Mouse (Mus musculus): Measurements from ENCODE around the gene Ccdc33. TPM values are rescaled to one million over a fixed set of nuclear protein-coding genes. Genes with fewer than 3 reads are reported as not detected.

Gene Ccdc33
- polyA plus RNA-seq, 1 experiment from 2014 or later = 0.17 TPM

DNA sequence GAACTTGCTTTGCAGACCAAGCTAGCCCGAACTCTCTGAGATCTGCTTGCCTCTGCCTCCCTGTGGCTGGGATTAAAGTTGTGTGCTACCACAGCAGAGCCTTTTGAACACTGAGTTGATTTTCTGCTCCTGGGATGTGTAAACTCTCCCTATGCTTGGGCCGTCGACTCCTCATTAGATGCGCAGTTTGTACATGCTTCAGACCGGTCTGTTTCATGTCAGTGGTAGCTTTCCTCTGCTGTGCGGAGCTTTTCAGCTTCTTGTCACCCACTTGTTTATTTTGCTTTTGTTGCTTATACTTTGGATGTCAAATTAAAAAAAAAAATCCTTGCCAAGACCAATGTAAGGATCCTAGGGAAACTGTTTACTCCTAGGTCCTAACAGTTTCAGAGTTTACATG is 22.6 kb downstream of the Ccdc33 start:
- DNase-seq (ENCODE audit: low spot score) (no peak), ATAC-seq (ENCODE audit: insufficient number of reproducible peaks, low FRiP score, low TSS enrichment, low read depth) (no peak)
- WGBS = 82% methylated on average over 6 of the region's 6 CpGs
- no peaks in the 10 kb centered on the region for H3K36me3 ChIP-seq (ENCODE audit: control insufficient read depth, insufficient read depth, low read length)
- H3K9me3 ChIP-seq (ENCODE audit: control insufficient read depth, low read length) = no peaks in the 10 kb centered on the region
- no peak overlapping the region for H3K4me2 ChIP-seq (ENCODE audit: low read depth, severe bottlenecking)
- no peak overlapping the region for H3K9ac ChIP-seq (ENCODE audit: low read length)
- no peaks in the 10 kb centered on the region for H3K27me3 ChIP-seq (ENCODE audit: control insufficient read depth, insufficient read depth, low read length)
- H3K4me3 ChIP-seq (ENCODE audit: low read depth, low read length) = no peak overlapping the region
- H3K27ac ChIP-seq (replicated peaks; ENCODE audit: low read depth, low read length) = no peak overlapping the region
- peaks cover 28% of the 10 kb centered on the region for H3K4me1 ChIP-seq (ENCODE audit: control insufficient read depth, insufficient read depth, low read length)

DNA sequence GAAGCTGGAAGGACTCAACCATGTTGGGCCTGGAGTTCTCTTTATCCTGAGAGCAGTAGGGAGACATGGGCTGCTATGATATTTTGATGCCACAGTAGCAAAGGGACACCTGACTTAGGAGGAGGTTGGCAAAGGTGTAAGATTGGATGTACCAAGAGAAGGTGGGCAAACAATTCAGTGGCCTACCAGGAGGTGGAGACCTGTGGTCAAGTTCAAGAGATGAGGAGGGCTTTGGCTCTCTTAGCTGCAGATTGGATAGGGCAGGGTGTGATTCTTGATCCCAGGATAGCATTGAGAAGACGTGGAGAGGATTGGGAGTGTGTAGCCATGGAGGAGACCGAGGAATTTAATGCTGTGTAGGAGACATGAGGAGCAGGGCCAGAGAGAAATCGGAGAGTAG is 24.8 kb downstream of the Ccdc33 start:
- DNase-seq (ENCODE audit: low spot score) (no peak), ATAC-seq (ENCODE audit: insufficient number of reproducible peaks, low FRiP score, low TSS enrichment, low read depth) (no peak)
- WGBS = 69% methylated on average over 3 of the region's 3 CpGs
- no peak overlapping the region for H3K4me3 ChIP-seq (ENCODE audit: low read depth, low read length)
- H3K36me3 ChIP-seq (ENCODE audit: control insufficient read depth, insufficient read depth, low read length) = no peaks in the 10 kb centered on the region
- H3K27ac ChIP-seq (replicated peaks; ENCODE audit: low read depth, low read length) = no peak overlapping the region
- no peak overlapping the region for H3K4me2 ChIP-seq (ENCODE audit: low read depth, severe bottlenecking)
- H3K4me1 ChIP-seq (ENCODE audit: control insufficient read depth, insufficient read depth, low read length) = peaks cover 22% of the 10 kb centered on the region
- no peaks in the 10 kb centered on the region for H3K27me3 ChIP-seq (ENCODE audit: control insufficient read depth, insufficient read depth, low read length)
- H3K9ac ChIP-seq (ENCODE audit: low read length) = no peak overlapping the region
- H3K9me3 ChIP-seq (ENCODE audit: control insufficient read depth, low read length) = no peaks in the 10 kb centered on the region

DNA sequence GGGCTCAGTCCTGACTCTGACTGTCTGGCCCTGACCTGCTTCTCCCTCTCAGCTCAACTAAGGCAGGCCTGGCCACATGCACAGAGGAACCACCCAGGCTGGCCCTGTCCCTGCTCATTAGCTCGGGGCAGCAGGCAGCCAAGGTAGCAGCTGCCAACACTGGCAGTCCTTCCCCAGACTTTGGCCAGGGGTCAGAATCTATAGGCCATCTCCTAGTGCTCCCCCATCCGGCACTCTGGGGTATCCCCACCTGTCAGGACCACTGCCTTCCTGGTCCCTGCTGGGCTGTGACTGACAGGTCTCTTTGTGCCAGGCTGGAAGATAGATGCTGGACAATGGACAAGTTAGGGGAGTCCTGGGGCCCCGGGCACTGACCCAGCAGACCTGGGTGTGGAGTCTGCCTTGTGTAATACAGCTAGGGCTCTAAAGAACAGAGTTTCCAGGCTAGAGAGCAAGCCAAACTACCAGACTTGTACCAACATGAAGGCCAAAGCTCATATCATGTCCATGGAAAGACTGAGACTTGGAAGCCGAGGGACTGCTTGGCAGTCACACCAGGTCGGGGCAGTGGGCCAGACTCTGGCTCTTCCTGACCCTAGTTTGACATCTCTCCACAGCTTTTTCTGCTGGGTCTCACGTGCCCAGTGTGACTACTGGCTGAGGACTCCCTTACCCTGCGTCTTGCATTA is 25.9 kb downstream of the Ccdc33 start:
- no peak overlapping the region for H3K27ac ChIP-seq (replicated peaks; ENCODE audit: low read depth, low read length)
- no peak overlapping the region for H3K9ac ChIP-seq (ENCODE audit: low read length)
- H3K4me1 ChIP-seq (ENCODE audit: control insufficient read depth, insufficient read depth, low read length) = peaks cover 25% of the 10 kb centered on the region
- DNase-seq (ENCODE audit: low spot score) = no peak
- no peaks in the 10 kb centered on the region for H3K9me3 ChIP-seq (ENCODE audit: control insufficient read depth, low read length)
- H3K4me2 ChIP-seq (ENCODE audit: low read depth, severe bottlenecking) = no peak overlapping the region
- 76% methylated on average over 7 of the region's 7 CpGs for WGBS
- H3K27me3 ChIP-seq (ENCODE audit: control insufficient read depth, insufficient read depth, low read length) = no peaks in the 10 kb centered on the region
- ATAC-seq (ENCODE audit: insufficient number of reproducible peaks, low FRiP score, low TSS enrichment, low read depth) = no peak
- no peak overlapping the region for H3K4me3 ChIP-seq (ENCODE audit: low read depth, low read length)
- no peaks in the 10 kb centered on the region for H3K36me3 ChIP-seq (ENCODE audit: control insufficient read depth, insufficient read depth, low read length)

DNA sequence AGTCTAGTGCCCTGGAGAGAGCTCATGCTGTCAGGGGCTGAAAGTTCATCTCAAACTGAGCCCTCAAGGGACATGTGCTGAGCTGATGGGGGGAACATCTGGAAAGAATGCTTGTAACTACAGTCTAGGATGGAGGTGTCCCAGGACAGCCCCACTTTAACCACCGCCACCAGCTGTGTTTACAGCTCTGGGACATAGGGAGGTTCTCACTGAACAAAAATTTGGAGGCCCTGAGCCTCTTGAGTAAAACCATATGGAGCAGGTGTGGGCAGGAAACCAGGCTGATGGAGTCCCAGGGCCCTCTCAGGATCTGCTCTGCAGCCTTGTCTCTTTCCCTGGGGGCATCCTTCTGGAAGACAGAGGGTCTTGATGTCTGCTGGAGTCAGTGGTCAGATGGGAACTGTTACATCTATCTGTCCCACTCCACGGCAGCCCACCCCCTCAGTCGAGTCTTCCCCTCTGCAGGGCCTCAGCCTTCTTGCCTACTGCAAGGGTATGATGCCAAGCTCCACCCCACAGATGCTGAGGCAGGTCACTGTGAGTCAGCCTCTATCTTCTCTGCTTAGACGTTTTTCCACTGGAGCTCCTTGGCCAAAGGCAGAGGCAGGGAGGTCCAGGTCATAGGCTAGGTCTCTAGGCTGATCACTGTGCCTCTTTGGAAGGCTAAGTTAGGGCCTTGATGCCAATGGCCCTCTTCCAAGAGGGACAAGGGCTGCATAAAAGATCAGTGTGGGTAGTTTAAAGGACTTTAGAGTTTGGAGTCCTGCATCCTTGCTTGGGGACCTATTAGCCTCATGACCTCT is 26.8 kb downstream of the Ccdc33 start:
- Histone ChIP-seq H3K9me3 (ENCODE audit: control insufficient read depth, low read length) (no peaks in the 10 kb centered on the region), H3K27me3 (ENCODE audit: control insufficient read depth, insufficient read depth, low read length) (no peaks in the 10 kb centered on the region), H3K4me1 (ENCODE audit: control insufficient read depth, insufficient read depth, low read length) (peaks cover 23% of the 10 kb centered on the region), H3K27ac (replicated peaks; ENCODE audit: low read depth, low read length) (peak overlapping the region; percentile 25; the same call in 1 of the 2 replicates), H3K36me3 (ENCODE audit: control insufficient read depth, insufficient read depth, low read length) (no peaks in the 10 kb centered on the region), H3K9ac (ENCODE audit: low read length) (no peak overlapping the region), H3K4me3 (ENCODE audit: low read depth, low read length) (no peak overlapping the region), H3K4me2 (ENCODE audit: low read depth, severe bottlenecking) (no peak overlapping the region)
- ATAC-seq (ENCODE audit: insufficient number of reproducible peaks, low FRiP score, low TSS enrichment, low read depth) (no peak; the same call in 1 of the 2 replicates), DNase-seq (ENCODE audit: low spot score) (peak; percentile 70)
- 37% methylated on average over 4 of the region's 4 CpGs for WGBS

DNA sequence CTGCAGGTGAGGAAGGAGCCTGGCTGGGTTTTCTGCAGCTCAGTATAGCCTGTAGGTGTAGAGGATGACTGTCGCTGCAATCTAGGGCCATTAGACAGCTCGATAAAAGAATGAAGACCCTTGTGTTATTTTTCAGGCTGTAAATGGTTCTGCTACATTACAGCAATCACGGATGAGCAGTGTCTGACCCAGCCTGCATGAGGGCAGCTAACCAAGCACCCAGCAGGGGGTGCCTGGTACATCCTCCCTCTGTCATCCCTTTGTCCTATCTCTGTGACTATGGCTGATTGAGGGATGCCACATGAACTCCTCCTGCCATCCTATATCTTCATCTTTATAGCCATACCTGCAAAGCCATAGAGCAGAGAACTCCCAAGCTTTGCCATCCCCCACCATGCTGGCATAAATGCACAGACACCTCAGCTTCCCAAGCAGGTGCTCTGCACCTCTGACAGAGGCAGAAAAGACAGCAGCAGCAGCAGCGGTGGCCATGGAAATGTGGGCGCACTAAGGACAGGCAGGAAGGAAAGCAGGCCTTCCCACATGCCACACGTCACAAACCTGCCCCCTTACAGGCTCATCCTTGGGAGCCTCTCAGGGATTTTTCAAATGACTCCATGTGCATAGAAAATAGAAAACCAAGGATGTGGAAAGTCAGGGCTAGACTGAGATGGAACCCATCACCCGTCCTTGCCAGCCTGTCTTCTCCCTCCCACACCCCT is 31.2 kb downstream of the Ccdc33 start:
- H3K4me2 ChIP-seq (ENCODE audit: low read depth, severe bottlenecking) = no peak overlapping the region
- H3K4me3 ChIP-seq (ENCODE audit: low read depth, low read length) = no peak overlapping the region
- H3K4me1 ChIP-seq (ENCODE audit: control insufficient read depth, insufficient read depth, low read length) = peaks cover 42% of the 10 kb centered on the region
- H3K9me3 ChIP-seq (ENCODE audit: control insufficient read depth, low read length) = no peaks in the 10 kb centered on the region
- H3K27me3 ChIP-seq (ENCODE audit: control insufficient read depth, insufficient read depth, low read length) = no peaks in the 10 kb centered on the region
- no peaks in the 10 kb centered on the region for H3K36me3 ChIP-seq (ENCODE audit: control insufficient read depth, insufficient read depth, low read length)
- WGBS = 62% methylated on average over 7 of the region's 7 CpGs
- no peak overlapping the region for H3K9ac ChIP-seq (ENCODE audit: low read length)
- H3K27ac ChIP-seq (replicated peaks; ENCODE audit: low read depth, low read length) = no peak overlapping the region
- no peak for ATAC-seq (ENCODE audit: insufficient number of reproducible peaks, low FRiP score, low TSS enrichment, low read depth)
- DNase-seq (ENCODE audit: low spot score) = no peak

DNA sequence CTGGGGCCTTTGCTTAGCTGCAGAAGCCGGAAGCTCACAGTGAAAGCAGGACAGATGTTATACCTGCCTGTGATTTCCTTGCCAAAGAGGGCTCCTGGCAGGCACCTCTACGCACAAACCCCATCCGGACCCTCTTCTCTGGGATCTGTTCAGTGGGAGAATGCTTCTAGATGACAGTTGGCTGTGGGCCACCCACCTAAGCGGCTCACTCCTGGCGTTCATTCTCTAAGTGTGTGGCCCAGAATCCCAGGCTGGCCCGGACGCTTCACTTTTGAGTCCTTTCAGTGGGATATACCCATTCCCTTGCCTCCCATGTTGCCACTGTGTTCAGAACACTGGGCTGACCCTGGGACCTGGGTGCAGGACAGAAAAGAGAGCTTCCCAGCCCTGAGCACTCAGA is 31.8 kb downstream of the Ccdc33 start:
- no peak for DNase-seq (ENCODE audit: low spot score)
- WGBS = 55% methylated on average over 7 of the region's 7 CpGs
- Histone ChIP-seq H3K4me1 (ENCODE audit: control insufficient read depth, insufficient read depth, low read length) (peaks cover 37% of the 10 kb centered on the region), H3K4me3 (ENCODE audit: low read depth, low read length) (no peak overlapping the region), H3K9me3 (ENCODE audit: control insufficient read depth, low read length) (no peaks in the 10 kb centered on the region), H3K9ac (ENCODE audit: low read length) (no peak overlapping the region), H3K36me3 (ENCODE audit: control insufficient read depth, insufficient read depth, low read length) (no peaks in the 10 kb centered on the region), H3K27me3 (ENCODE audit: control insufficient read depth, insufficient read depth, low read length) (no peaks in the 10 kb centered on the region), H3K4me2 (ENCODE audit: low read depth, severe bottlenecking) (no peak overlapping the region), H3K27ac (replicated peaks; ENCODE audit: low read depth, low read length) (no peak overlapping the region)
- ATAC-seq (ENCODE audit: insufficient number of reproducible peaks, low FRiP score, low TSS enrichment, low read depth) = no peak

DNA sequence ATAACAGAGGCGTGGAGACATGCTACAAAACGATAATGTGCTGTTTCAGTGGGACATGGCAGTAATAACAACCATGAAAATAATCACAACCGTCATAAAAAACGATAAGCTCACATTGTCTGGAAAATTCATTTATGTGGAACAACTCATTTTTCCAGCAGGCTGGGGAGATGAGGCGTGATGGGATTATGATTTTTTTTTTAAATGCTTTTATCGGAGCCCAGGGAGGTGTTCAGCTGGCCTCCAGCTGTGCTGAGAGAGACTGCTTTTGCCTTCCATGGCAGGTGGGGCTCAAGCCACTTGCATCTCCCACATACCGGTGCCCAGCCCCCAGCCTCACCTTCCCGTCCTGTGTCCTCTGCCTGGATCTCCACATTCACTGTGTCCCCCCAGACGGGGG is 32.4 kb downstream of the Ccdc33 start:
- no peak for ATAC-seq (ENCODE audit: insufficient number of reproducible peaks, low FRiP score, low TSS enrichment, low read depth)
- Histone ChIP-seq H3K27ac (replicated peaks; ENCODE audit: low read depth, low read length) (no peak overlapping the region), H3K9me3 (ENCODE audit: control insufficient read depth, low read length) (no peaks in the 10 kb centered on the region), H3K4me2 (ENCODE audit: low read depth, severe bottlenecking) (no peak overlapping the region), H3K27me3 (ENCODE audit: control insufficient read depth, insufficient read depth, low read length) (no peaks in the 10 kb centered on the region), H3K9ac (ENCODE audit: low read length) (no peak overlapping the region), H3K4me1 (ENCODE audit: control insufficient read depth, insufficient read depth, low read length) (peaks cover 30% of the 10 kb centered on the region), H3K36me3 (ENCODE audit: control insufficient read depth, insufficient read depth, low read length) (no peaks in the 10 kb centered on the region), H3K4me3 (ENCODE audit: low read depth, low read length) (no peak overlapping the region)
- no peak for DNase-seq (ENCODE audit: low spot score)
- WGBS = 26% methylated on average over 9 of the region's 9 CpGs

DNA sequence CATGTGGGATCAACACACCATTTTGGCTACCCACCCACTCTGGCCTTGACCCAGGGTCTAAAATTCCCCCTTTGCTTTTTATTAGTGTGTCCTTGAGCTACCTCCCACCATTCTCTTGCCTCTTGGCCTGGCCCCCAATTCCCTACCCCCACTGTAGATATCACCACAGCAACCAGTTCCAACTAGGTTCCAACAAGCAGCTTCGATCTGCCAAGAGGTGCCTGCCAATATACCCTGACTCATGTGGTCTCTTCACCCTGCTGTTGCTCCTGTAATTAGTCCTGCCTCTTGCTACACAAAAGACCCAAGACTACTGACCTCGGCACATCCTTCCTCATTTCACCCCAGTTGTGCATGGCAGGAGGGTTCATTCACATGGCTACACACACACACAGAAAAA is 33.5 kb downstream of the Ccdc33 start:
- H3K4me2 ChIP-seq (ENCODE audit: low read depth, severe bottlenecking) = no peak overlapping the region
- 33% methylated on average over 2 of the region's 2 CpGs for WGBS
- H3K4me1 ChIP-seq (ENCODE audit: control insufficient read depth, insufficient read depth, low read length) = peaks cover 28% of the 10 kb centered on the region
- H3K4me3 ChIP-seq (ENCODE audit: low read depth, low read length) = no peak overlapping the region
- H3K9me3 ChIP-seq (ENCODE audit: control insufficient read depth, low read length) = no peaks in the 10 kb centered on the region
- H3K27ac ChIP-seq (replicated peaks; ENCODE audit: low read depth, low read length) = no peak overlapping the region
- ATAC-seq (ENCODE audit: insufficient number of reproducible peaks, low FRiP score, low TSS enrichment, low read depth) (no peak), DNase-seq (ENCODE audit: low spot score) (no peak)
- no peak overlapping the region for H3K9ac ChIP-seq (ENCODE audit: low read length)
- no peaks in the 10 kb centered on the region for H3K27me3 ChIP-seq (ENCODE audit: control insufficient read depth, insufficient read depth, low read length)
- no peaks in the 10 kb centered on the region for H3K36me3 ChIP-seq (ENCODE audit: control insufficient read depth, insufficient read depth, low read length)
